Mouse (Mus musculus) testis, adult 2 months (tissue): ENCODE data around the gene Myh11. TPM values are rescaled to one million over a fixed set of nuclear protein-coding genes. Genes with fewer than 3 reads are reported as not detected.

Experiments
- H3K27ac ChIP-seq: fragments of 200-500 bp; 2 replicates; pipeline ENCODE4 v1.5.1; 2012; ENCODE audit warnings: low read depth, low read length; ENCODE audit not compliant: control insufficient read depth, insufficient read depth
- H3K27me3 ChIP-seq: fragments of 200-500 bp; 2 replicates; pipeline ENCODE4 v1.6.1; 2012; ENCODE audit warnings: mild to moderate bottlenecking, low read length, moderate library complexity; ENCODE audit not compliant: control insufficient read depth, insufficient read depth
- H3K36me3 ChIP-seq: fragments of 200-500 bp; 2 replicates; pipeline ENCODE4 v1.6.1; 2012; ENCODE audit warnings: mild to moderate bottlenecking, low read length; ENCODE audit not compliant: control insufficient read depth, insufficient read depth
- H3K4me1 ChIP-seq: fragments of 200-500 bp; 2 replicates; pipeline ENCODE4 v1.6.1; 2012; ENCODE audit warnings: low read length; ENCODE audit not compliant: control insufficient read depth, insufficient read depth
- H3K4me3 ChIP-seq: fragments of 200-500 bp; 2 replicates; pipeline ENCODE4 v1.5.1; 2012; ENCODE audit warnings: low read depth, mild to moderate bottlenecking, low read length, moderate library complexity, mixed read lengths; ENCODE audit not compliant: control insufficient read depth
- CTCF ChIP-seq: fragments of 200-500 bp; IDR thresholded peaks from 2 replicates; pipeline ENCODE4 v1.5.1; 2012; ENCODE audit warnings: low read depth, mild to moderate bottlenecking, inconsistent platforms, low read length, moderate library complexity; ENCODE audit not compliant: control insufficient read depth, insufficient read depth, insufficient replicate concordance
- POLR2A ChIP-seq: fragments of 200-500 bp; IDR thresholded peaks from 2 replicates; pipeline ENCODE4 v1.6.1; 2012; ENCODE audit warnings: low read depth, mild to moderate bottlenecking, inconsistent platforms, low read length, moderate library complexity; ENCODE audit not compliant: control insufficient read depth
- polyA plus RNA-seq: library from polyadenylated mRNA; depleted of rRNA; stranded (reverse); fragments of >200 nt; gene quantifications from 2 replicates; pipeline ENCODE4 v1.2.3, GENCODE M21; 2012

Gene Myh11
- polyA plus RNA-seq, 1 experiment = 8.4 TPM

- TF ChIP-seq CTCF (no peak), POLR2A (no peak)
- no peak overlapping the region for H3K4me3 ChIP-seq
- no peaks in the 10 kb centered on the region for H3K27me3 ChIP-seq
- H3K36me3 ChIP-seq = no peaks in the 10 kb centered on the region
- H3K27ac ChIP-seq = no peak overlapping the region
- H3K4me1 ChIP-seq = no peaks in the 10 kb centered on the region; the same call in 1 of the 2 replicates
Measured at GRCm38 (mm10) chr16:14264504-14264903, 26.7 kb downstream of the Myh11 start.

- no peak overlapping the region for H3K4me3 ChIP-seq
- no peak overlapping the region for H3K27ac ChIP-seq
- H3K27me3 ChIP-seq = no peaks in the 10 kb centered on the region
- no peaks in the 10 kb centered on the region for H3K36me3 ChIP-seq
- H3K4me1 ChIP-seq = no peaks in the 10 kb centered on the region; the same call in 1 of the 2 replicates
- TF ChIP-seq CTCF (no peak), POLR2A (no peak)
Measured at GRCm38 (mm10) chr16:14263241-14263640, 27.9 kb downstream of the Myh11 start.

- Histone ChIP-seq H3K36me3 (no peaks in the 10 kb centered on the region), H3K27ac (no peak overlapping the region)
Measured at GRCm38 (mm10) chr16:14262410-14262809, 28.8 kb downstream of the Myh11 start.

GRCm38 (mm10) chr16:14258856-14259255, 32.3 kb downstream of the Myh11 start:
- Histone ChIP-seq H3K4me3 (no peak overlapping the region), H3K4me1 (no peaks in the 10 kb centered on the region), H3K27ac (no peak overlapping the region), H3K27me3 (no peaks in the 10 kb centered on the region), H3K36me3 (no peaks in the 10 kb centered on the region)
- TF ChIP-seq CTCF (no peak), POLR2A (no peak)

More at GRCm38 (mm10) chr16:14262410-14262809, 28.8 kb downstream of the Myh11 start:
- Histone ChIP-seq H3K4me1 (no peaks in the 10 kb centered on the region; the same call in 1 of the 2 replicates), H3K4me3 (no peak overlapping the region), H3K27me3 (no peaks in the 10 kb centered on the region)
- TF ChIP-seq POLR2A (no peak), CTCF (no peak)

- Histone ChIP-seq H3K27me3 (no peaks in the 10 kb centered on the region), H3K36me3 (no peaks in the 10 kb centered on the region), H3K4me1 (no peaks in the 10 kb centered on the region; the same call in 1 of the 2 replicates), H3K27ac (no peak overlapping the region), H3K4me3 (no peak overlapping the region)
- TF ChIP-seq CTCF (no peak), POLR2A (no peak)
Measured at GRCm38 (mm10) chr16:14253586-14253985, 37.6 kb downstream of the Myh11 start.

GRCm38 (mm10) chr16:14252877-14253276, 38.3 kb downstream of the Myh11 start:
- TF ChIP-seq CTCF (no peak), POLR2A (no peak)
- Histone ChIP-seq H3K4me3 (no peak overlapping the region), H3K4me1 (no peaks in the 10 kb centered on the region; the same call in 1 of the 2 replicates), H3K36me3 (no peaks in the 10 kb centered on the region), H3K27ac (no peak overlapping the region), H3K27me3 (no peaks in the 10 kb centered on the region)

GRCm38 (mm10) chr16:14249913-14250312, 41.3 kb downstream of the Myh11 start:
- no peak for TF ChIP-seq CTCF
- no peak for TF ChIP-seq POLR2A
- H3K4me3 ChIP-seq = peak overlapping the region; percentile 80
- no peaks in the 10 kb centered on the region for H3K27me3 ChIP-seq
- no peaks in the 10 kb centered on the region; the same call in 1 of the 2 replicates for H3K4me1 ChIP-seq
- H3K27ac ChIP-seq = no peak overlapping the region
- H3K36me3 ChIP-seq = no peaks in the 10 kb centered on the region

- Histone ChIP-seq H3K27ac (no peak overlapping the region), H3K36me3 (no peaks in the 10 kb centered on the region), H3K27me3 (no peaks in the 10 kb centered on the region), H3K4me1 (no peaks in the 10 kb centered on the region), H3K4me3 (no peak overlapping the region)
- TF ChIP-seq POLR2A = no peak
- TF ChIP-seq CTCF = peak; percentile 35; the same call in 1 of the 2 replicates
Measured at GRCm38 (mm10) chr16:14242553-14242952, 48.6 kb downstream of the Myh11 start.
